Mouse (Mus musculus) CH12F3 (cell line): Measurements from ENCODE around the gene Kif26a.

Experiments
- in situ Hi-C: fragments of 300-500 bp; cut with MboI; formaldehyde crosslinking; loops from 2 replicates; pipeline ENCODE4 v1.14.3; 2020; ENCODE audit warnings: low sequenced_read_pairs

Kif26a gene

DNA sequence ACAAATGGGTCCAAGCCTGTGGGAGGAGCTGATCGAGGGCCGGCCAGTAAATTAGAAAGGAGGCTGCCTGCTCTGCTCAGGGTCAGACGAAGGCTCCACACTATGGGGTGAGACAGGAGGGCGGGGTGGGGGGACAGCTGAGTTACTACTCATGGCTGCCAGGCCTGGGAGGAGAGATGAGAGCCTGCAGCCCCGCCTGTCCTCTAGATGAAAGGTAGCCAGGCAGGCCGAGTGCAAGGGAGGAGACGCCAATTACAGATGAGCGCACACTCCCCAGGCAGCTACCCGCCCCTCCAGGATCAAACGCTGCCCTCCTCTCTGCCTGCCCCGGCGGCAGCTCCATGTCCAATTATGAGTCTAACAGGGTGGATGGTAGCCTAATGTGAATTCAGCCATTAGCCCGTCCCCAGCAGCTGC lies 68.4 kb downstream of the Kif26a start:
- in situ Hi-C loops: no loop called here

DNA sequence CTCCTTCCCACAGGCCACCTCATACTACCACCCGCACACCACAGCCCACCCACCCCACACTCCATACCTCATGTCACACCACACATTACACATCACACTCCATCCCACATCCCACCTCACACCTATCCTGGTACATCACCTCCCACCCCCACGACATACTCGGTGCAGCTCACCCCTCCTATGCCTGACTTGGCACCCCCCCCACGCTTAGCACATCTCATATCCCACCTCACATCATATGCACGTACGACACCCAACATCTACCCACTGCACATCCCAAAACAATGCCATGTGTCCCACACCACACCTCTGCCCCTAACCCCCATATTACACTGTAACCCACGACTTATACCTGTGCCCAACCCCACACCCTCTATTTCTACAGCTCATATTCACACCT lies 69.5 kb downstream of the Kif26a start:
- in situ Hi-C loops: no loop called here

DNA sequence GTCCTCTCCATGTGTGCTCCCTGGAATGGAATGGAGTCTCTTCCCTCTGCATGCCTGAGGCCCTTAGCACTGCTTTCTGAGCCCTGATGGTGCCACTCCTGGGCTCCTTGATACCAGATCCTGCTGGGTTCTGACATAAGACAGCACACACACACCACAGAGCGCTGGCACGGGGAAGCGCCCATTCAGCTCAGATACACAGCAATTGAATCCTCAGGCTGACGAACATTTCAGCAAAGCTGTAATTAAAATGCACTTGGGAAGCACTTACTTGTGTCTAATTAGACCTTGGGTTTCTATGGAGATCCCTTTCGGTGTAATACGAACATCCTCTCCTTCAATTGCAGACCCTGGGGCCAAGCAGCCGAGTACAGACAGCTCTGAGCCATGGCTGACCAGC lies 71.0 kb downstream of the Kif26a start:
- in situ Hi-C loops: no loop called here

DNA sequence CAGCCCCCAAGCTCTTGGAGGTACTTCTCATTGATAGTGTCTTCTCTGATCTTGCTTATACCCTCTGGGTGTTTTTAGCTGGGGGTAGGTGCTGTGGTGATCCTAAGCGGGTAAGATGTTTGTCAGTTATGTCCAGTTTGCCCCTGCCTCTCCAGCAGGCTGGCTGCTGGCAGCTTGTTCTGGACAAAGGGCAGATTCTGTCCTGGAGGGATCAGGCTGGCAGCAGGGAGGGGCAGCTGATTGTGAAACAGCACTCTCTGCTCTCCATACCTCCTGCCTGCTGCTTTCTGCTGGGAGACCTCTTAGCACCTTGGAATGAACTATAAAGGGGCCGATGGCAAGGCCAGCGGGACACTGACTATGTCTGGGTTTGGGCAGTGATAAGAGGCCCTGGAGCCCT lies 71.7 kb downstream of the Kif26a start:
- in situ Hi-C loops: no loop called here

DNA sequence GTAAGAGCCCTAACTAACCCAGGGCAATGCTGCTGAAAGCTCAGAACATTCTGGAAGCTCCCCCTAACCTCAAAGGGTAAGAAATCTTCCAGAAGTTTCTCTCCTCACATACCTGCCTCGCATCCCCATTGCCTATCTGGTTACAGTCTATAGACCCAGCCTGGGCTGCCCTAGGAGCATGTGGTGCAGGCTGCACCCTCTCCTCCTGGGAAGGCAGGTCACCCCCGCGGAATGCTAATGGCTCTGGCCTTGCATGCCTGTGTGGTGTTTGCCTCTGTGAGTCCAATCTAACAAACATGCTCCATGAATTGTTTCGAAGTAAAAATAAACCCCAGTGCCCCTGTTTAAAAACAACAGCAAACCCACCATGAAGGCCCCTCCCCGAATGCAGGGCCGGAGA lies 75.3 kb downstream of the Kif26a start:
- in situ Hi-C loops: no loop called here

DNA sequence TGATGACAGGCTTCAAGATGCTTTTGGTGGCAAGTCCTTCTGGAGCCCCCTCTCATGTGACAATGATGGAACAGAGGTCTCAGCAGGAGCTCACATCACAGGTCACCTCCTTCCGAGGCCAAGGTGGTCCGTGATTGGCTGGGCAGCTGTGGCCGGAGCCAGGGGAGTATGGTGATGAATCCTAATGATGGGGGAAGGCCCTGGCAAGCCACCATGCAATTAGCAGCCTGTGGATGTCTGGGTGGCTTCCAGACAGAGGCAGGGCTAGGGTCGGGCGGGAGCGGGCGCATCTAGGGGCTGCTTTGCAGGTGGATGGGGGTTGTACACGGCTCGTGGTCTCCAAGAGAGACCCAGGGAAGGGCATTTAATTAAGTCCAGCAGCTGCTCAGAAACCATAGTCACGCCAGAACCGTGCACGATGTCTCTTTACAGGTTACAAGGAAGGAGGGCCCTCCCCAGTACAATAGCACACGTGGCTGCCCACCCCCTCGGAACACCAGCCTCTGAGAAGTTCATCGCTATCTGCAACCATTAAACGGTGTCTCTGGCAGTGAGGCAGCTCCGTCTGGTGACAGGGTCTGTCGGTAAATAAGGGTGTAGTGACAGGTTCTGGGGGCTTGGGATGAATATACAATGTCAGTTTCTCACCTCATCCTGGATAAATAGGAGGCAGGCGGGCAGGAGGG lies 75.9 kb downstream of the Kif26a start:
- in situ Hi-C loops: no loop called here

DNA sequence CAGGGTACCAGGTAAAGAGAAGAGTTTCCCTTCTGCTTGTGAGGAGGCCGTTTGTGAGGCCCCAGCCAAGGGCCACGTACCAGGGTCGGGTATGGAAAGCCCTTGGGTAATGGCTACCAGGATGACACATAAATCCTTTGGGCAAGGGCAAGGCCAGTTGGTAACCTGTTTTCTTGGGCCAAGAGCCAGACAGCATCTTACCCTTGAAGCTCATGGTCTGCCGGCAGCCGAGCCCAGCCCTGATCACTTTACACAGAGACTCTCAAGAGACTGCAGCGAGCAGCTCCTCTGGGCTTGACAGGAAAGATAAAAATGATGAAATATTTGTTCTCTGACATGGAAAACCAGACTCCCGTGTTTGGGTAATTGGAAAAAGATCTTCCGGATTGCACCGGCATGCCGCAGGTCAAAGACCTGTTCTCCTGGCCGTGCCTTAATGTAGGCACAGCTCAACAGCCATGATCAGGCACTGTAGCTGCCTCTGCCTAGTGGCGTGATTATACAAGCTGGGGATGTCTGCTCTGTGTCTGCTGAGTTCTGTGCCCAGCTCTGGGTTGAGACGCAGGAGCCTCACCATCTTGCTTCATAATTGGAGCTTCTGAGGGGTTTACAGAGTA lies 77.8 kb downstream of the Kif26a start:
- in situ Hi-C loops: no loop called here

DNA sequence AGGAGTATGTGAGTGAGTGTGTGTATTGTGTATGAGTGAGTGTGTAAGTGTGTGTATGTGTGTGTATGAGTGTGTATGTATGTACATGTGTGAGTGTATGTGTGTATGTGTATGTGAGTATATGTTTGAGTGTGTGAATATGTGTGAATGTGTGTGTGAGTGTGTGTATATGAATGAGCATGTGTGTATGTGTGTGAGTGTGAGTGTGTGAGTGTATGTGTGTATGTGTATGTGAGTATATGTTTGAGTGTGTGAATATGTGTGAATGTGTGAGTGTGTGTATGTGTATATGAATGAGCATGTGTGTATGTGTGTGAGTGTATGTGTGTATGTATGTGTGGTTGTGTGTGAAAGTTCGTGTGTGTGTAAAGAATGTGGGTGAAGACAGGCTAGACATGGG lies 80.2 kb downstream of the Kif26a start:
- in situ Hi-C loops: no loop called here

DNA sequence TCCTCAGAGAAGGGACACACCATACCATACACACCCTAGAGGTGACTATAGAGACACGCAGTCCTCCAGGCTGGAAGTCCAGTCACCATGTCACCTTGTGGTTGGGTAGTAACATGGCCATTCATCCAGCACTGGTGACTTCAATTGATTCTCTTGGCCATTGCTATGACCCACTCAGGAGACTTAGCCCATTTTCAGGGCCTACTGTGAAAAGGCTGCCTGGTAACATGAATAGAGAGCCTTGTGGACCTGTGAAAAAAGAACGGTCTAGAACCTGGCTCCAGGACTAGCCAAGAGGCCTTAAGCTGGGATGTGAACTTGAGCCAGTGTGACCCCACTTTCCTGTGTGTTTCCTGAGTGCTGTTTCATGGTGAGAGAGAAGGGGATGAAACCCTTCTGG lies 80.6 kb downstream of the Kif26a start:
- in situ Hi-C loops: no loop called here

DNA sequence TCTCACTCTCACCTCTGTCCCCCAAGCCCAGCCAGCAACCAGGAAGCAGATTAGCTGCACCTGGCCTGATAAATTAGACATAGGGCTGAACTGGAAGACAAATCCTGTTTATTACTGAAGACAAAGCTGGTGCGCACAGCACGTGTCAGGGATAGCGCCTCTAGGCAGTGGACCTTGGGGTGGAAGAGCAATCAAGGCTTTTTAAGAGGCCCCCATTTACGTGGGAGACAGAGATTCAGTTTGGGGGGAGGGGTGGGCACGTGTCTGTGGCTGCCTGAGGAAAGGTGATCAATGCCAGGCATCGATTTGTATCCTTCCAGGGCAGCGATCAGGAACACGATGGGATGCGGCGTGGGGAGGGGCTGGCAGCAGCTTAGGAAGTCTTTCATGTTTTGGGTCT lies 83.1 kb downstream of the Kif26a start:
- in situ Hi-C loops: no loop called here

DNA sequence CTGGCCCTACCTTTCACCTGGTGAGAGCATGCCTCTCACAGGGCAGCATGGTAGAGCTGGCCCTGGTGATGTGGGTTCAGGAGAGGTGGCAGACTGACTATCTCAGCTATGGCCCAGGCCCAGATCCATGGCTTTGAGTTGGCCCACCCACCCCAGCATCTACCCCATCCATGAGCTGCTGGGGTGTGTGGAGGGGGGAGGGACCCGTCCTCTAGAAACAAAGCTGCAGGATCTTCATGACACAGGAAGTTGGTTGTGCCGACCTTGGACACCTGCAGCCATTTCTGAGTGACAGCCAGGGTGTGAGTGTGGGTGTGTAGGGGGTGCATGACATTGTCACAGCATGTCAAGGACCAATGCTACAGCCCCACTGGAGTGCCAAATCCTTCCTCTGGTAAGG lies 84.2 kb downstream of the Kif26a start:
- in situ Hi-C loops: no loop called here
